Mouse (Mus musculus) cerebellum, adult 9-11 months (tissue): Measurements from ENCODE around the gene Hspd1.

Experiments
- DNase-seq: peaks from one replicate; pipeline ENCODE4 v3.0.0; 2022

Hspd1 gene

GRCm38 (mm10) chr1:55031026-55031779, 56.8 kb downstream of the Hspd1 start:
- DNase-seq = no peak

GRCm38 (mm10) chr1:55029446-55029845, 58.6 kb downstream of the Hspd1 start:
- DNase-seq = no peak

GRCm38 (mm10) chr1:55028512-55029249, 59.4 kb downstream of the Hspd1 start:
- DNase-seq = no peak

- DNase-seq = no peak
Measured at GRCm38 (mm10) chr1:55027966-55028365, 60.1 kb downstream of the Hspd1 start.
